In genomic region chr12:16362341-16362740, GRCm38 (mm10) we compare ENCODE assay signal across 21 mouse cellular contexts.
A peak's percentile ranks its signal among the peaks of the same experiment; 100 is the strongest.
DNase-seq lines count a peak whose midpoint lies in the region; ATAC-seq lines count a peak whose summit lies in the region.
"Had no signal": no experiment of that assay in that cellular context is flagged by ENCODE, and none has a peak within 500 bp of the region (broad histone marks: within the 10 kb centered on the region; RNA-seq: fewer than 3 reads in every experiment).

No protein-coding gene starts in this region.

- no peak for DNase-seq in lung, postnatal 14 days
- DNase-seq in NIH3T3 (ENCODE audit: low read depth): peak; percentile 95
- peak; percentile 39 for DNase-seq in lung, postnatal 10 days
- no peak for DNase-seq in adrenal gland, postnatal 4 days (ENCODE audit: low spot score in 2 of 2)
- DNase-seq: adrenal gland, adult 8-10 months; adrenal gland, postnatal 36 days; cerebellum, adult 11-12 months; cerebellum, adult 9-10 months; cerebellum, postnatal 25 days; forebrain, postnatal 0 days; gastrocnemius, adult 2 months; gastrocnemius, postnatal 36 days; heart, postnatal 36 days had no signal

- H3K4me1 ChIP-seq in lung, embryonic 15.5 days: 0 out of 2 replicates have a peak, but pooled peaks cover 2% of the 10 kb centered on the region
- no peaks in the 10 kb centered on the region for H3K4me1 ChIP-seq in embryonic facial prominence, embryonic 15.5 days
- no peaks in the 10 kb centered on the region for H3K4me1 ChIP-seq in forebrain, embryonic 13.5 days
- H3K4me1 ChIP-seq: forebrain, embryonic 12.5 days; heart, embryonic 13.5 days; hindbrain, embryonic 15.5 days had no signal

- H3K36me3 ChIP-seq in lung, embryonic 15.5 days: no peaks in the 10 kb centered on the region
- no peaks in the 10 kb centered on the region for H3K36me3 ChIP-seq in embryonic facial prominence, embryonic 15.5 days
- no peaks in the 10 kb centered on the region for H3K36me3 ChIP-seq in forebrain, embryonic 13.5 days (ENCODE audit: poor library complexity, severe bottlenecking)
- H3K36me3 ChIP-seq: embryonic facial prominence, embryonic 13.5 days; forebrain, embryonic 12.5 days; heart, embryonic 13.5 days; hindbrain, embryonic 15.5 days had no signal

- H3K9me3 ChIP-seq in lung, embryonic 15.5 days: no peaks in the 10 kb centered on the region
- 0 out of 2 replicates have a peak, but pooled peaks cover 4% of the 10 kb centered on the region for H3K9me3 ChIP-seq in embryonic facial prominence, embryonic 15.5 days (replicated peaks)
- H3K9me3 ChIP-seq in forebrain, embryonic 13.5 days (replicated peaks): 0 out of 2 replicates have a peak, but pooled peaks cover 6% of the 10 kb centered on the region
- H3K9me3 ChIP-seq: embryonic facial prominence, embryonic 13.5 days; hindbrain, embryonic 15.5 days had no signal

- H3K4me3 ChIP-seq in lung, embryonic 15.5 days: no peak overlapping the region
- H3K4me3 ChIP-seq in embryonic facial prominence, embryonic 15.5 days (replicated peaks): no peak overlapping the region
- H3K4me3 ChIP-seq in forebrain, embryonic 13.5 days: no peak overlapping the region
- H3K4me3 ChIP-seq: embryonic facial prominence, embryonic 13.5 days; forebrain, embryonic 12.5 days; gastrocnemius, adult 2 months; heart, embryonic 13.5 days; hindbrain, embryonic 15.5 days had no signal

- peak; percentile 82; the same call in 1 of the 2 replicates for ATAC-seq in lung, embryonic 15.5 days (ENCODE audit: borderline replicate concordance, extremely low read depth, low FRiP score, low TSS enrichment)
- ATAC-seq in embryonic facial prominence, embryonic 15.5 days (ENCODE audit: insufficient number of reproducible peaks, low FRiP score, low TSS enrichment, low read depth): no peak
- ATAC-seq in cerebellum, adult (ENCODE audit: insufficient number of reproducible peaks, low FRiP score, low TSS enrichment): no peak
- no peak for ATAC-seq in forebrain, embryonic 13.5 days
- ATAC-seq: forebrain, postnatal 0 days had no signal

- no peak overlapping the region for H3K4me2 ChIP-seq in lung, embryonic 15.5 days
- no peak overlapping the region for H3K4me2 ChIP-seq in embryonic facial prominence, embryonic 15.5 days (replicated peaks)
- no peak overlapping the region for H3K4me2 ChIP-seq in forebrain, embryonic 13.5 days
- H3K4me2 ChIP-seq: embryonic facial prominence, embryonic 13.5 days; forebrain, embryonic 12.5 days; heart, embryonic 13.5 days; hindbrain, embryonic 15.5 days had no signal

- no peak overlapping the region for H3K9ac ChIP-seq in lung, embryonic 15.5 days
- no peak overlapping the region for H3K9ac ChIP-seq in embryonic facial prominence, embryonic 15.5 days
- H3K9ac ChIP-seq in forebrain, embryonic 13.5 days: no peak overlapping the region
- H3K9ac ChIP-seq: embryonic facial prominence, embryonic 13.5 days; forebrain, embryonic 12.5 days; forebrain, postnatal 0 days; heart, embryonic 13.5 days; hindbrain, embryonic 15.5 days had no signal

- peak overlapping the region; percentile 80 for H3K27ac ChIP-seq in lung, embryonic 15.5 days
- 0 out of 2 replicates have a peak overlapping the region, but pooled peaks have one; percentile 60 for H3K27ac ChIP-seq in embryonic facial prominence, embryonic 15.5 days (replicated peaks)
- no peak overlapping the region for H3K27ac ChIP-seq in forebrain, embryonic 13.5 days
- H3K27ac ChIP-seq: forebrain, embryonic 12.5 days; gastrocnemius, adult 2 months; heart, embryonic 13.5 days; hindbrain, embryonic 15.5 days had no signal

- H3K27me3 ChIP-seq in lung, embryonic 15.5 days: no peaks in the 10 kb centered on the region
- no peaks in the 10 kb centered on the region for H3K27me3 ChIP-seq in embryonic facial prominence, embryonic 15.5 days
- no peaks in the 10 kb centered on the region for H3K27me3 ChIP-seq in forebrain, embryonic 13.5 days
- H3K27me3 ChIP-seq: embryonic facial prominence, embryonic 13.5 days; forebrain, embryonic 12.5 days; heart, embryonic 13.5 days; hindbrain, embryonic 15.5 days had no signal

Comparison
In these comparisons a context has a peak if more than half of its experiments do, and no peak if none do; other contexts are left out.
1. DNase-seq: peak in NIH3T3 (single experiment) and lung, postnatal 10 days (single experiment); none in lung, postnatal 14 days (single experiment) and adrenal gland, postnatal 4 days (0 of 2).